Mouse (Mus musculus) brown adipose tissue, adult 24 weeks (tissue): ENCODE data around the gene Gm26620. TPM values are rescaled to one million over a fixed set of nuclear protein-coding genes. Genes with fewer than 3 reads are reported as not detected.
A peak's percentile ranks its signal among the peaks of the same experiment; 100 is the strongest.

Source experiments
- H3K27ac ChIP-seq: fragments of 200-500 bp; replicated peaks from 2 replicates; pipeline ENCODE4 v1.5.1; 2012; ENCODE audit warnings: low read depth, mild to moderate bottlenecking, low read length
- H3K4me1 ChIP-seq: fragments of 200-500 bp; 2 replicates; pipeline ENCODE4 v1.6.1; 2012; ENCODE audit warnings: low read length, mixed read lengths; ENCODE audit not compliant: control insufficient read depth, insufficient read depth, insufficient read length
- H3K4me3 ChIP-seq: fragments of 200-500 bp; 2 replicates; pipeline ENCODE4 v1.5.1; 2012; ENCODE audit warnings: low read depth, mild to moderate bottlenecking, low read length, moderate library complexity; ENCODE audit not compliant: insufficient read depth
- polyA plus RNA-seq: library from polyadenylated mRNA; stranded (reverse); fragments of >200 nt; gene quantifications from 2 replicates; pipeline ENCODE4 v1.2.4, GENCODE M21; 2012; ENCODE audit not compliant: missing spikeins, insufficient read depth, insufficient read length

The Gm26620 gene
- not detected in 2 replicates for polyA plus RNA-seq

DNA sequence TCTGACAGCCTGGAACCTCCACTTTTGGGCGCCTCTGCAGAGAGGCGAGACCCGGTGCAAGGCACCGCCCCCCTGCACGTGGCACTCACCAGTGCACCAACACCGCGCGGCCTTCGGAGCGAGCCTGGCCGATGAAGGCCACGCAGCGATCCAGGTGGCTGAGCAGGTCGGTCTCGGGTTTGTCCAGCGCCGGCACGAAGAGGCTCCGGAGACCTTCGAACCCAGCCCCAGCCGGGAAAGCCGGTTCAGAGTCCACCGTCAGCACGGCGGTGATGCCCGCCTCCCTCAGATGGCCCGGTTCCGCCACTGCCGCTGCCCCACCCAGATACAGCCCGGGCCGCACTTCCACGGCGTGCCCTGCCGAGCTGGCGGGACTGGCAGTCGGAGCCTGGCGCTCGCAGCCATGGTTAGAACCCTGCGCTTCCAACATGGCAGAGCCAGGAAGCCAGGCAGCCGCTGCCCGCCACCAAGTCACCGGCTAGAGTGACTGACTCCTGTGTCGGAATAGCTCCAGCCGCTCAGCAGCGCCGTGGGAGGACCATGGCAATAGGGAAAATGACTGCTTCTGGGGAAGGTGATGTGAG, at the start of gene Gm26620, which contains the start of gene Dusp12:
TSS of gene Gm26620 (plus strand) at position 88 of the 584 bp plus-strand sequence.
TSS of gene Dusp12 (minus strand) at position 563 of the 584 bp plus-strand sequence.
- Histone ChIP-seq H3K4me1 (peaks cover 4% of the 10 kb centered on the region; the same call in 1 of the 2 replicates), H3K4me3 (peak within 1 kb of the TSS; percentile 90), H3K27ac (peak within 1 kb of the TSS; percentile 27; the same call in 1 of the 2 replicates)

GRCm38 (mm10) chr1:170839685-170840084, 45.2 kb upstream of the Gm26620 start:
- Histone ChIP-seq H3K4me1 (no peaks in the 10 kb centered on the region), H3K4me3 (no peak overlapping the region), H3K27ac (no peak overlapping the region)

DNA sequence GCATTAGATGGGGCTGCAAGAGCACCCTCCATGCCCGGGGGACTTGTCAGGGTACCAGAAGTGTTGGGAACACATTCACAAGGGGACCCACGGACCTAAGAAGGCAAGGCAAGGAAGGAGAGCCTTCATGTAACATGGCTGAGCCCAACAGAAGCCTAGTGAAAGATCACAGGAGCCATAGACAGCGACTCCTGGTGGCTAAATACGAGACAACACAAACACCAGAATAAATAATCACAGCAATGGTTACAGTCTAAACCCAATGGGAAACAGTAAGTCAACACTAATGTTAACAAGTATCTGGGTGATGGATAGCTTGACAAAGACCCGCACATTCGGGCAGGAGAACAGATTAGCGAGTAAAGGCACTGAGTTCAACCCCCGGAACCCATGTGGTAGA, 40.5 kb upstream of the Gm26620 start:
- Histone ChIP-seq H3K27ac (no peak overlapping the region), H3K4me1 (no peaks in the 10 kb centered on the region), H3K4me3 (no peak overlapping the region)

DNA sequence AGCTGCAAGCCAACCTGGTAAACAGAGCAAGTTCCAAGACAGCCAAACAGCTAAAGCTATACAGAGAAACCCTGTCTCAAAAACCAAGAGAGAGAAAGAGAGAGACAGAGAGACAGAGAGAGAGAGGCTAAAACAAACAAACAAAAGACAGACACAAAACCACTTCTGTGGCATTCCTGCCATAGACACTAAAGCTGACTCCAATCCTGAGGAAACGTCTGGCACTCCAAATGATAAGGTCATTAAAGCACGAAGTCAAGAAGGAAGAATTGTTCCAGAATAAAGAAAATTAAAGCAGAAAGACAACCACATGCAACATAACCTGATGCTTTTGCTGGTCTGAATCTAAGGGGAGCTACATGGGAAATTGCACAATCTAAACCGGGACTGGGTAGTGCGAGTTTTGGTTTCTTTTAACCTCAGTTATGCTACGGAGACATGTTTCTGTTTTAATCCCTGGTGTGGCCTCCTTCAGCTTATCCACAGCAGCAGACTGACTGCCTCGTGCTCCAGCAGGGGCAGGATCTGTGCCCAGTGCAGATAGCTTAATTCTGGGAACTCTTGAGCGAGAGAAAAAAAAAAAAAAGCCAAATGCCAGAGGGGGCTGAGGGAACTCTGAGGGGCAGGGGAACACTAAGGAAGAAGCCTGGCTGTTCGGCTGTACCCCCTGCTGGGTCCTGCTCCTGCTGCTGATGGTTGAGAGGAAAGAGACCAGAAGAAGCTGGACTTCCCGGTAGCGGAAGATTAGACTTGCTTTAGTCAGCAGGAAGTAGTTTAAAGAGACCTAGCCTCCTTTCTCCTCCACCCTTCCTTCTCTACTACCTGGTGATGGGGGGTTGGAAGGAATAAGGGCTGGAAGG, 39.2 kb upstream of the Gm26620 start:
- peak overlapping the region; percentile 10 for H3K27ac ChIP-seq
- H3K4me3 ChIP-seq, result no peak overlapping the region
- no peaks in the 10 kb centered on the region for H3K4me1 ChIP-seq

- H3K27ac ChIP-seq, result no peak overlapping the region
- no peaks in the 10 kb centered on the region for H3K4me1 ChIP-seq
- H3K4me3 ChIP-seq, result no peak overlapping the region
Observed at GRCm38 (mm10) chr1:170850007-170850406, 34.9 kb upstream of the Gm26620 start.

DNA sequence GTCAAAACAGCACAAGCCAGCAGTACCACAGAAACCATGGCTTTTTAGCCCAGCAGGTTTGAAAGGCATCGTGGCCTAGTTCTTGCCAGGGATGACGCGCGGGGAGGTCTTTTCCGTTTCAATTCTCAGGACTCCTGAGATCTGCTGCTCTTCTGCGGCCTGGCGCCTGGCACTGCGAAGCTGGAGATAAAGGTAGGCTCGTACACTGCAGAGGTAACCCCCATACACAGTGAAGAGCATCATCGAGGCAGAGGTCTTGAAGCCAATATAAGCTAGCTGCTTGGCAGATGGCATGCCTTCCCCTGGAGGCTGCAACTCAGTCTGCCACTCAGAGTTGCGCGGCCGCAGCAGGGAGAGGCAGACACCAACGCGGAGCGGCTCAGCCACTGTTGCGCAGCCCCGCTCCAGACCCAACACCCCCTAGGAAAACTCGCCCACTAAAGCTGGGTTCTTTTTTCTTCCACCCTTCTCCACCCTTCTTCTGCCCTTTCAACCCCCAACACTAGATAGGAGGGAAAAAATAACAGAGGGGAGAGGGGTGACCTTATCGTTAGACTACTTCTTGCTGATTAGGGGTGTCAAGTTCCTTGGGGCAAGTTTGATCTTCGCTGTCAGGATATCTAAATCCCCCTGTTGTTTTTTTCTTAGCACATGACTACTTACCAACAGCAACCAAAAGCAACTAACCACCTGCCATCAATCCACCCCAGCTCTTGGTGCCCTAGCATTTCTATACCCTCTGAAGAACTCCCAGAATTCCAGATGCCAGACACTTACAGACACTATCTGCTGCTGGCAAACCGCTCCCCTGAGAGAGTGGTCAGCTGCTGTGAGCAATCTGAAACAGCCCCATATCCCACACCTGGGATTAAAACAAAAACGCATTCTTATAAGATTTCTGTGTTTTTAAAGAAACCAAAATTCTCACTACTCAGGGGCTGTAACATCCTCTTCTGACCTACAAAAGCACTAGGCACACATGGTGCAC, 33.9 kb upstream of the Gm26620 start:
- Histone ChIP-seq H3K27ac (no peak overlapping the region; the same call in 1 of the 2 replicates), H3K4me3 (no peak overlapping the region), H3K4me1 (no peaks in the 10 kb centered on the region)

DNA sequence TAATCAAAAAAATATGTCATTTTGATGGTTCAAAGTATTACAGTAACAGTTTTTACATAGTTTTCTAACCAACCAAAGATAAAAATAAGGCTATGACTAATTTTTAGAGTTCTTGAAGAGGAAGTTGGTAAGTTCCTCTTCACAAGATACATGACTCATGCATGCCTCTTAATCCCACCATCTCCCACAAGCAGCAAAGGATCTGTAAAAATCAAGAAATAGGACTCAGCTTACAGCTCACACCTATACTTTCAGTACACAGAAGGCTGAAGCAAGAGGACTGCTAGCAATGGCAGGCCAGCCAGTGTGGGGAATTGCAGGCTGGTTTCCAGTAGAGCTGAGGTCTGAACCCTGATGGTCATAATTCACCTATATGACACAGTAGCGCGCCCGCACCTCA, 31.3 kb upstream of the Gm26620 start:
- Histone ChIP-seq H3K27ac (peak overlapping the region; percentile 46), H3K4me1 (no peaks in the 10 kb centered on the region), H3K4me3 (no peak overlapping the region)

DNA sequence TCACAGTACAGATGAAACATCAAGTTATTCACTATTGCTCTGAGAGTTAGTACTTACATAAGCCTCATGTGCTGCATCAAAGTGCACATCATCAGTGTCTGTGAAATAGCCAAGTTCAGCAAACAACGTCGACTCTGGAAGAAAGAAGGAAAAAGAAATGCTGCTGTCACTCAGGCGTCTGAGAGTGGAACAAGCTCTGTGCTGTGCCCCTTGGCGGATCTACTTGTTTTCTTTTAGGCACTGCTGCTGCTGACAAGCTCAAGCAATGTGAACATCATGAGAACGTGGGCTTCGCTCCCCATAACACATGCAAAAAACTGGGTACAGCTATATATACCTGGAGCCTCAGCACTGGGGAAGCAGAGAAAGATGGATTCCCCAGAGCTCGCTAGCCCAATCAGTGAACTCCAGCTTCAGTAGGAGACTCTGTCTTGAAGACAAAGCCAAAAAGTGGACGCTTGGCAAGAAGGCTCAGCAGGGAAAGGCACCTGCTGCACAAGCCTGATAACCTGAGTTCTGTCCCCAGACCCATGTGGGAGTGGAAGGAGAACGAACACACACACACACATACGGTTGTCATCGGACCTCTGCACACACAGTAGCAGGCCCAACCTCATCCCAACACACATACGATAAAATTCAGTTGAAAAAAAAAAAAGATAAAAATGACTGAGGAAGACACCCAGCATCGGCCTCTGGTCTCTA, 29.7 kb upstream of the Gm26620 start:
- H3K4me3 ChIP-seq, result no peak overlapping the region
- no peaks in the 10 kb centered on the region for H3K4me1 ChIP-seq
- no peak overlapping the region for H3K27ac ChIP-seq

GRCm38 (mm10) chr1:170857369-170857768, 27.5 kb upstream of the Gm26620 start:
- H3K4me1 ChIP-seq, result no peaks in the 10 kb centered on the region
- H3K4me3 ChIP-seq, result no peak overlapping the region
- H3K27ac ChIP-seq, result no peak overlapping the region

- Histone ChIP-seq H3K27ac (no peak overlapping the region), H3K4me3 (no peak overlapping the region), H3K4me1 (peaks cover 3% of the 10 kb centered on the region; the same call in 1 of the 2 replicates)
Observed at GRCm38 (mm10) chr1:170858872-170859271, 26.0 kb upstream of the Gm26620 start.

DNA sequence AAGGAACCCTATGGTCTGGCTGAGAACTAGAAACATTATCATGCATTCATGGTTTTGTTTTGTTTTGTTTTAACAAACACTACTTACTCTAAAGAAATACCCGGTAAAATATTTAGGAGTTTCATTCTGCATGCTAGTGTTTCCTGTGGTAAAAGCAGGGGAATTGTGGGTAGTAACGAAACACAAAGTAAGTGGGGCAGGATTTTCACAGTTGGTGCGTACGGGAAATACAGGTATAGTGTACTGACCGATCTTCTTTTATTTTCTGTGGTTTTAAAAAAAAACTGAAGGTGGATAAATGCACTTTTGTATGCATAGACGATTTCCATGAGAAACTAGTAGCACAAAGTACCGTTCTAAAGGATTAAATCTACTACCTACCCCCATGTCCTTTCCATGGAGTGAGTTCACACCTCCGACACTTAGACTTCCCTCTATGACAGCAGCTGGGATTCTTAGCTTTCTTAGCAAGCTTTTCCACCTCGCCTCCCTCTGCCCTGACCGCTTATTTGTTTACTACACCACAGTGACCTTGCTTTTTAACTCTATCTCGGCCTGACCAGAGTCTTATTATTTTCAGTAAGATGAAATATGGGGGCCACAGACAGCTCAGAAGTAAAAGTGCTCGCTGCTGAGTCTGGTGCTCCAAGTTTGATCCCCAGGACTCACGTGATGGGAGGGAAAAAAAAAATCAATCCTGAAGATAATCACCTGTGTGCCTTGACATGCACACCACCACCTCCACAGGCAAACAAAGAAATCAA, 23.0 kb upstream of the Gm26620 start:
- H3K4me3 ChIP-seq, result no peak overlapping the region
- H3K27ac ChIP-seq, result no peak overlapping the region
- H3K4me1 ChIP-seq, result peaks cover 5% of the 10 kb centered on the region; the same call in 1 of the 2 replicates

DNA sequence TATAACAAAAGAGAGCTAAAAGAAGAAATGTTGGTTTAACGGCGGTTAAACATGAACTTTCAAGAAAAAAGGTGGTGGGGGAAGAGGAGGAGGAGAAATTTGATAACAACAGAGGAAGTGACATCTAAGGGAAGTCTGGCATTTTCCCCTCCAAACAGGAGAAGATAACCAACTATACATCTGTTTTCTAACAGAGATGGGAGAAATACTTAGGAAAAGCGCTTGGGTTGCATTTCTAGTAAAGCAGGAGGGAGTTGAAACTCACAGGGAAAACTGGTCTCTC, 22.5 kb upstream of the Gm26620 start:
- H3K4me1 ChIP-seq, result peaks cover 5% of the 10 kb centered on the region; the same call in 1 of the 2 replicates
- no peak overlapping the region for H3K4me3 ChIP-seq
- no peak overlapping the region for H3K27ac ChIP-seq

GRCm38 (mm10) chr1:170863033-170863432, 21.8 kb upstream of the Gm26620 start:
- Histone ChIP-seq H3K4me3 (no peak overlapping the region), H3K27ac (no peak overlapping the region), H3K4me1 (peaks cover 5% of the 10 kb centered on the region; the same call in 1 of the 2 replicates)

GRCm38 (mm10) chr1:170864234-170864633, 20.6 kb upstream of the Gm26620 start:
- H3K4me3 ChIP-seq, result no peak overlapping the region
- H3K4me1 ChIP-seq, result peaks cover 5% of the 10 kb centered on the region; the same call in 1 of the 2 replicates
- no peak overlapping the region for H3K27ac ChIP-seq
